Mouse (Mus musculus) limb, embryonic 12.5 days (tissue): ENCODE results near the gene Farsa. TPM values are rescaled to one million over a fixed set of nuclear protein-coding genes. Genes with fewer than 3 reads are reported as not detected.

ENCODE experiments used
- ATAC-seq: fragments of 200-750 bp; cut with Nextera tagmentation; 2 replicates; pipeline ENCODE4 v1.8.0; 2017; ENCODE audit warnings: low read depth, moderate TSS enrichment; ENCODE audit not compliant: insufficient number of reproducible peaks, insufficient read depth, low FRiP score, low TSS enrichment
- H3K27ac ChIP-seq: fragments of 300-500 bp; sonication (generic); 2 replicates; pipeline ENCODE4 v1.5.1; 2016; ENCODE audit warnings: mild to moderate bottlenecking, moderate library complexity
- H3K27me3 ChIP-seq: fragments of 300-500 bp; sonication (generic); 2 replicates; pipeline ENCODE4 v1.6.1; 2016; ENCODE audit warnings: mild to moderate bottlenecking, moderate library complexity
- H3K36me3 ChIP-seq: fragments of 300-500 bp; sonication (generic); 2 replicates; pipeline ENCODE4 v1.6.1; 2016; ENCODE audit warnings: mild to moderate bottlenecking, moderate library complexity
- H3K4me1 ChIP-seq: fragments of 300-500 bp; sonication (generic); replicated peaks from 2 replicates; pipeline ENCODE4 v1.6.1; 2016
- H3K4me2 ChIP-seq: fragments of 300-500 bp; sonication (generic); 2 replicates; pipeline ENCODE4 v1.6.1; 2016; ENCODE audit warnings: mild to moderate bottlenecking, moderate library complexity
- H3K4me3 ChIP-seq: fragments of 300-500 bp; sonication (generic); replicated peaks from 2 replicates; pipeline ENCODE4 v1.5.1; 2016; ENCODE audit warnings: mild to moderate bottlenecking
- H3K9ac ChIP-seq: fragments of 300-500 bp; sonication (generic); replicated peaks from 2 replicates; pipeline ENCODE4 v1.6.1; 2016; ENCODE audit warnings: mild to moderate bottlenecking, moderate library complexity
- H3K9me3 ChIP-seq: fragments of 300-500 bp; sonication (generic); 2 replicates; pipeline ENCODE4 v1.6.1; 2016; ENCODE audit warnings: mild to moderate bottlenecking, moderate library complexity
- WGBS: fragments of 180-500 bp; shearing (Covaris S2); methylation state at CpG from one replicate; pipeline ENCODE4 v1.1.7; 2016; 5-methylcytosine and 5-hydroxymethylcytosine counted together
- polyA plus RNA-seq: library from polyadenylated mRNA; unstranded; fragments of >200 nt; fragmentation: Nextera tagmentation; extraction: Ambion mirVana; gene quantifications from 2 replicates; pipeline ENCODE4 v1.2.1, GENCODE M21; 2016

The Farsa gene
- polyA plus RNA-seq, 1 experiment from 2014 or later, result 109 TPM

GRCm38 (mm10) chr8:84837149-84837911 is 19.5 kb upstream of the Farsa start:
- peak overlapping the region; percentile 44; the same call in 1 of the 2 replicates for H3K9ac ChIP-seq
- peaks cover 42% of the 10 kb centered on the region for H3K4me1 ChIP-seq
- H3K4me3 ChIP-seq, result peak overlapping the region; percentile 11
- H3K4me2 ChIP-seq, result peak overlapping the region; percentile 30
- ATAC-seq, result peak; percentile 35
- H3K27me3 ChIP-seq, result no peaks in the 10 kb centered on the region
- no peaks in the 10 kb centered on the region for H3K9me3 ChIP-seq
- peaks cover 72% of the 10 kb centered on the region for H3K36me3 ChIP-seq
- WGBS, result 30% methylated on average over 8 of the region's 8 CpGs
- peak overlapping the region; percentile 84 for H3K27ac ChIP-seq

GRCm38 (mm10) chr8:84837912-84838470 is 18.8 kb upstream of the Farsa start:
- H3K9ac ChIP-seq, result peak overlapping the region; percentile 44; the same call in 1 of the 2 replicates

GRCm38 (mm10) chr8:84838513-84838912 is 18.3 kb upstream of the Farsa start:
- 88% methylated on average over 5 of the region's 5 CpGs for WGBS
- Histone ChIP-seq H3K36me3 (peaks cover 84% of the 10 kb centered on the region), H3K27ac (peak overlapping the region; percentile 84; the same call in 1 of the 2 replicates), H3K4me3 (0 out of 2 replicates have a peak overlapping the region, but pooled peaks have one; percentile 10), H3K27me3 (no peaks in the 10 kb centered on the region), H3K9ac (no peak overlapping the region; the same call in 1 of the 2 replicates), H3K4me2 (0 out of 2 replicates have a peak overlapping the region, but pooled peaks have one; percentile 30), H3K9me3 (no peaks in the 10 kb centered on the region), H3K4me1 (peaks cover 42% of the 10 kb centered on the region)
- no peak for ATAC-seq

More at GRCm38 (mm10) chr8:84837912-84838470, 18.8 kb upstream of the Farsa start:
- ATAC-seq, result no peak
- H3K4me3 ChIP-seq, result peak overlapping the region; percentile 11
- peak overlapping the region; percentile 84 for H3K27ac ChIP-seq
- H3K4me2 ChIP-seq, result peak overlapping the region; percentile 30
- peaks cover 42% of the 10 kb centered on the region for H3K4me1 ChIP-seq
- no peaks in the 10 kb centered on the region for H3K27me3 ChIP-seq
- peaks cover 79% of the 10 kb centered on the region for H3K36me3 ChIP-seq
- H3K9me3 ChIP-seq, result no peaks in the 10 kb centered on the region
- WGBS, result 79% methylated on average over 15 of the region's 15 CpGs

GRCm38 (mm10) chr8:84839411-84839810 is 17.4 kb upstream of the Farsa start:
- Histone ChIP-seq H3K27ac (0 out of 2 replicates have a peak overlapping the region, but pooled peaks have one; percentile 90), H3K4me3 (peak overlapping the region; percentile 66), H3K4me2 (peak overlapping the region; percentile 75), H3K4me1 (peaks cover 49% of the 10 kb centered on the region), H3K27me3 (no peaks in the 10 kb centered on the region), H3K9ac (peak overlapping the region; percentile 85), H3K9me3 (no peaks in the 10 kb centered on the region), H3K36me3 (peaks cover 86% of the 10 kb centered on the region)
- WGBS, result 94% methylated on average over 2 of the region's 2 CpGs
- no peak for ATAC-seq

- H3K27me3 ChIP-seq, result no peaks in the 10 kb centered on the region
- 5% methylated on average over 7 of the region's 7 CpGs for WGBS
- no peak for ATAC-seq
Observed at GRCm38 (mm10) chr8:84839875-84840247, 16.9 kb upstream of the Farsa start.

GRCm38 (mm10) chr8:84840248-84840999 is 16.4 kb upstream of the Farsa start, which contains the start of gene Rad23a:
TSS of gene Rad23a (minus strand) at chr8:84840665.
- under 1% methylated on average over 54 of the region's 55 CpGs for WGBS
- H3K4me1 ChIP-seq, result peaks cover 58% of the 10 kb centered on the region
- peak; percentile 93 for ATAC-seq

More at GRCm38 (mm10) chr8:84839875-84840247, 16.9 kb upstream of the Farsa start:
- Histone ChIP-seq H3K9ac (peak overlapping the region; percentile 85), H3K4me3 (peak overlapping the region; percentile 66), H3K9me3 (no peaks in the 10 kb centered on the region), H3K4me1 (peaks cover 53% of the 10 kb centered on the region), H3K4me2 (peak overlapping the region; percentile 75), H3K36me3 (peaks cover 86% of the 10 kb centered on the region), H3K27ac (peak overlapping the region; percentile 90)

GRCm38 (mm10) chr8:84841514-84841913 is 15.3 kb upstream of the Farsa start:
- H3K27me3 ChIP-seq, result no peaks in the 10 kb centered on the region
- peaks cover 48% of the 10 kb centered on the region for H3K4me1 ChIP-seq
- no peak overlapping the region for H3K4me2 ChIP-seq
- H3K9me3 ChIP-seq, result no peaks in the 10 kb centered on the region
- 83% methylated on average over 1 of the region's 1 CpGs for WGBS
- H3K27ac ChIP-seq, result no peak overlapping the region; the same call in 1 of the 2 replicates
- H3K36me3 ChIP-seq, result peaks cover 77% of the 10 kb centered on the region
- ATAC-seq, result no peak
- no peak overlapping the region for H3K9ac ChIP-seq
- H3K4me3 ChIP-seq, result no peak overlapping the region

More at GRCm38 (mm10) chr8:84840248-84840999, 16.4 kb upstream of the Farsa start, which contains the start of gene Rad23a:
- Histone ChIP-seq H3K9ac (peak within 1 kb of the TSS; percentile 85), H3K4me3 (peak within 1 kb of the TSS; percentile 66), H3K4me2 (peak within 1 kb of the TSS; percentile 75), H3K27ac (peak within 1 kb of the TSS; percentile 90), H3K27me3 (no peaks in the 10 kb centered on the region), H3K36me3 (peaks cover 85% of the 10 kb centered on the region), H3K9me3 (no peaks in the 10 kb centered on the region)

- Histone ChIP-seq H3K9ac (peak overlapping the region; percentile 97; the same call in 1 of the 2 replicates), H3K27me3 (no peaks in the 10 kb centered on the region), H3K27ac (no peak overlapping the region), H3K9me3 (no peaks in the 10 kb centered on the region), H3K36me3 (peaks cover 47% of the 10 kb centered on the region), H3K4me1 (peaks cover 27% of the 10 kb centered on the region), H3K4me2 (peak overlapping the region; percentile 80), H3K4me3 (peak overlapping the region; percentile 97)
- 84% methylated on average over 9 of the region's 9 CpGs for WGBS
- no peak for ATAC-seq
Observed at GRCm38 (mm10) chr8:84844397-84845070, 12.3 kb upstream of the Farsa start.

- H3K9me3 ChIP-seq, result no peaks in the 10 kb centered on the region
- 22% methylated on average over 12 of the region's 12 CpGs for WGBS
- H3K4me2 ChIP-seq, result peak overlapping the region; percentile 80
- peak overlapping the region; percentile 85 for H3K27ac ChIP-seq
- peaks cover 23% of the 10 kb centered on the region for H3K4me1 ChIP-seq
- H3K36me3 ChIP-seq, result peaks cover 46% of the 10 kb centered on the region
- no peaks in the 10 kb centered on the region for H3K27me3 ChIP-seq
- peak overlapping the region; percentile 97 for H3K9ac ChIP-seq
- H3K4me3 ChIP-seq, result peak overlapping the region; percentile 97
- ATAC-seq, result no peak
Observed at GRCm38 (mm10) chr8:84845355-84846093, 11.3 kb upstream of the Farsa start.
